Mouse (Mus musculus) stomach, postnatal 0 days (tissue): ENCODE measurements at regions not wholly inside any gene's neighbourhood (a gene's known extent, or its start where the extent isn't known, plus 50 kb on each side); places are given as distances from the start of the nearest gene placed in this dataset.

Source experiments
- CTCF ChIP-seq: IDR thresholded peaks from 2 replicates; pipeline ENCODE4 v1.5.1; 2016; ENCODE audit warnings: antibody characterized with exemption, low read depth, mild to moderate bottlenecking, moderate library complexity
- EP300 ChIP-seq: optimal IDR thresholded peaks from 2 replicates; pipeline ENCODE3; 2016; ENCODE audit warnings: antibody characterized with exemption

- TF ChIP-seq CTCF (no peak), EP300 (no peak)
Observed at GRCm38 (mm10) chr10:8943698-8944097, 57.8 kb upstream of the Sash1 start.
